Mouse (Mus musculus) heart, postnatal 14 days (tissue): ENCODE results near the gene Lgals9. TPM values are rescaled to one million over a fixed set of nuclear protein-coding genes. Genes with fewer than 3 reads are reported as not detected.

ENCODE experiments used
- DNase-seq, 2 experiments: peaks; one replicate each; pipeline ENCODE4 v3.0.0; 2021 to 2022
- intact Hi-C: fragments of 180-260 bp; cut with DNase I; formaldehyde crosslinking; loops from one replicate; pipeline ENCODE4 v1.15.1; 2025
- long read RNA-seq, 2 experiments: library from polyadenylated mRNA; stranded (forward); transcript quantifications; one replicate each; pipeline ENCODE4 v2.0.0; 2021
- total RNA-seq, 2 experiments: library from RNA; stranded (reverse); gene quantifications; 2 replicates each; pipeline ENCODE4 v1.2.3; 2021

Gene Lgals9
- total RNA-seq: 10 to 100 TPM; 35.5 to 36.1 TPM
- long read RNA-seq, experiment 1, transcript Lgals9-202 (10 exons, 1,520 nt): major isoform, 26 of 35 reads
- long read RNA-seq, experiment 1, partial matches to known transcripts: 7 of 35 reads
- long read RNA-seq, experiment 1, other reads (novel, unspliced or antisense): 2 of 35 reads
- long read RNA-seq, experiment 2, transcript Lgals9-202 (10 exons, 1,520 nt): major isoform, 21 of 30 reads
- long read RNA-seq, experiment 2, partial matches to known transcripts: 5 of 30 reads
- long read RNA-seq, experiment 2, other reads (novel, unspliced or antisense): 4 of 30 reads

GRCm38 (mm10) chr11:78984483-78985177 is at the start of gene Lgals9:
Gene Lgals9 (minus strand): TSS chr11:78984946.
- DNase-seq: peak; percentile 72 to 79
- intact Hi-C loops: loop anchor here (2.0 kb wide), 1 partner anchor 30 kb away; no protein-coding TSS in a partner anchor

GRCm38 (mm10) chr11:79033636-79034035 is 48.9 kb upstream of the Lgals9 start:
- intact Hi-C loops: loop anchor here (5.0 kb wide), 2 partner anchors 159 to 264 kb away; partner anchors contain the start of gene Gm9964
- no peak for DNase-seq

- intact Hi-C loops: loop anchor here (5.0 kb wide), 2 partner anchors 159 to 264 kb away; partner anchors contain the start of gene Gm9964
- no peak for DNase-seq
These were observed 48.3 kb upstream of the Lgals9 start for GRCm38 (mm10) chr11:79033021-79033420.

- DNase-seq: no peak
- intact Hi-C loops: loop anchor here (2.0 to 5.0 kb wide), 5 partner anchors 33 to 266 kb away; partner anchors contain the start of gene Gm9964
These were observed 46.7 kb upstream of the Lgals9 start for GRCm38 (mm10) chr11:79031452-79031746.

- intact Hi-C loops: loop anchor here (1.0 to 5.0 kb wide), 6 partner anchors 34 to 266 kb away; partner anchors contain the start of gene Gm9964
- DNase-seq: peak; percentile 88 to 95
These were observed 46.1 kb upstream of the Lgals9 start for GRCm38 (mm10) chr11:79030570-79031451.

GRCm38 (mm10) chr11:79023751-79024150 is 39.0 kb upstream of the Lgals9 start:
- intact Hi-C loops: loop anchor here (10.0 kb wide), 1 partner anchor 371 kb away; no protein-coding TSS in a partner anchor
- DNase-seq: no peak

GRCm38 (mm10) chr11:79023342-79023741 is 38.6 kb upstream of the Lgals9 start:
- peak; percentile 46 to 54 for DNase-seq
- intact Hi-C loops: loop anchor here (10.0 kb wide), 1 partner anchor 371 kb away; no protein-coding TSS in a partner anchor

- intact Hi-C loops: loop anchor here (10.0 kb wide), 1 partner anchor 372 kb away; no protein-coding TSS in a partner anchor
These were observed 38.1 kb upstream of the Lgals9 start for GRCm38 (mm10) chr11:79022836-79023235.

GRCm38 (mm10) chr11:79020535-79021045 is 35.8 kb upstream of the Lgals9 start:
- DNase-seq: no peak
- intact Hi-C loops: loop anchor here (10.0 kb wide), 1 partner anchor 374 kb away; no protein-coding TSS in a partner anchor

More at GRCm38 (mm10) chr11:79022836-79023235, 38.1 kb upstream of the Lgals9 start:
- no peak for DNase-seq

- peak; percentile 59 to 66 for DNase-seq
- intact Hi-C loops: loop anchor here (10.0 kb wide), 1 partner anchor 375 kb away; no protein-coding TSS in a partner anchor
These were observed 35.2 kb upstream of the Lgals9 start for GRCm38 (mm10) chr11:79019839-79020534.

GRCm38 (mm10) chr11:79018954-79019704 is 34.4 kb upstream of the Lgals9 start:
- intact Hi-C loops: no loop called here
- peak; percentile 82 to 88 for DNase-seq

GRCm38 (mm10) chr11:79017161-79017606 is 32.4 kb upstream of the Lgals9 start:
- intact Hi-C loops: no loop called here
- no peak for DNase-seq

GRCm38 (mm10) chr11:79016236-79016635 is 31.5 kb upstream of the Lgals9 start:
- intact Hi-C loops: no loop called here
- DNase-seq: no peak

GRCm38 (mm10) chr11:79015660-79016215 is 31.0 kb upstream of the Lgals9 start:
- DNase-seq: no peak
- intact Hi-C loops: loop anchor here (2.0 kb wide), 1 partner anchor 31 kb away; the partner anchor contains the start of gene Lgals9

GRCm38 (mm10) chr11:79014602-79015325 is 30.0 kb upstream of the Lgals9 start:
- intact Hi-C loops: loop anchor here (2.0 kb wide), 1 partner anchor 30 kb away; the partner anchor contains the start of gene Lgals9
- no peak for DNase-seq

GRCm38 (mm10) chr11:79013806-79014205 is 29.1 kb upstream of the Lgals9 start:
- intact Hi-C loops: loop anchor here (2.0 kb wide), 2 partner anchors 29 to 47 kb away; partner anchors contain the start of gene Lgals9
- no peak for DNase-seq

GRCm38 (mm10) chr11:79013056-79013455 is 28.3 kb upstream of the Lgals9 start:
- intact Hi-C loops: loop anchor here (2.0 kb wide), 1 partner anchor 46 kb away; no protein-coding TSS in a partner anchor
- DNase-seq: no peak
